ENCODE assay signal across 23 mouse cellular contexts in the genomic region with DNA sequence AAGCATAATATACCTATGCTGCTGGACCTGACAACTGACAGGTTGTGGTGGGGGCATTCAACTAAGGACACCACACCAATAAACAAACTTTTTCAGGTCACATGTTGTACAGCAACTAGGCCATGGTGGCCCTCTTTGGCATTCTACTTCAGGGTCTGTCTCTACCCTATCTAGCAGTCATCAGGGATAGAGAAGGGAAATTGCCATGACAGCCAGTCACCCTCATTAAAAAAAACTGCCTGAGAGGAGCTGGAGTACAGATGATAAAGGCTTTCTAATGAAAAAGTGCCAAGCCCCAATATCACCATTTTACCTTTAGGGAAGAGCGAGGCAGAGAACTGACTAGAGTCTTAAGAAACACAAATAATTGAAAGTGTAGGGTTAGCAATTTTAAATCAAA. TPM values are rescaled to one million over a fixed set of nuclear protein-coding genes. Genes with fewer than 3 reads are reported as not detected.
A peak's percentile ranks its signal among the peaks of the same experiment; 100 is the strongest.
DNase-seq lines count a peak whose midpoint lies in the region; ATAC-seq and TF ChIP-seq lines count a peak whose summit lies in the region.
"Had no signal": no experiment of that assay in that cellular context is flagged by ENCODE, and none has a peak within 500 bp of the region (broad histone marks: within the 10 kb centered on the region; RNA-seq: fewer than 3 reads in every experiment).

No protein-coding gene starts in this region.

- no peak overlapping the region for H3K27ac ChIP-seq in heart, embryonic 11.5 days (ENCODE audit: low read depth, low read length)
- no peak overlapping the region for H3K27ac ChIP-seq in MEL (ENCODE audit: control insufficient read depth, low read depth, low read length)
- no peak overlapping the region for H3K27ac ChIP-seq in midbrain, embryonic 10.5 days (replicated peaks)

- H3K27me3 ChIP-seq in heart, embryonic 11.5 days (ENCODE audit: control insufficient read depth, insufficient read depth, low read length), result no peaks in the 10 kb centered on the region
- H3K27me3 ChIP-seq in MEL (ENCODE audit: control insufficient read depth in 1 of 2, insufficient read depth in 2 of 2, low read length in 2 of 2), result no peaks in the 10 kb centered on the region
- no peaks in the 10 kb centered on the region for H3K27me3 ChIP-seq in midbrain, embryonic 10.5 days (ENCODE audit: low read depth, poor library complexity, severe bottlenecking)
- H3K27me3 ChIP-seq: CH12.LX, Patski had no signal

- TF ChIP-seq CTCF in MEL (IDR thresholded peaks at IDR 0.05 in 2 of 3, conservative IDR thresholded peaks at IDR 0.05 in 1 of 3; ENCODE audit: control insufficient read depth in 1 of 3, insufficient read depth in 1 of 3, low read depth in 2 of 3, low read length in 3 of 3, poor library complexity in 1 of 3, severe bottlenecking in 1 of 3), result no peak

- H3K4me1 ChIP-seq in heart, embryonic 11.5 days (ENCODE audit: control insufficient read depth, insufficient read depth, low read length), result no peaks in the 10 kb centered on the region
- H3K4me1 ChIP-seq in MEL (ENCODE audit: control insufficient read depth in 1 of 2, insufficient read depth in 2 of 2, low read length in 2 of 2), result peaks cover 0 to 15% of the 10 kb centered on the region in 2 experiments; a peak in 3 of 4 replicates
- H3K4me1 ChIP-seq in midbrain, embryonic 10.5 days, result peaks cover 15% of the 10 kb centered on the region

- H3K4me3 ChIP-seq in heart, embryonic 11.5 days (ENCODE audit: low read depth, low read length), result no peak overlapping the region
- H3K4me3 ChIP-seq in MEL (ENCODE audit: control insufficient read depth in 1 of 2, insufficient read depth in 1 of 2, low read depth in 2 of 2, low read length in 2 of 2), result no peak overlapping the region
- no peak overlapping the region for H3K4me3 ChIP-seq in midbrain, embryonic 10.5 days

- TF ChIP-seq POLR2A in MEL (IDR thresholded peaks at IDR 0.05; ENCODE audit: control insufficient read depth in 1 of 2, insufficient read depth in 1 of 2, low read depth in 1 of 2, low read length in 2 of 2, poor library complexity in 1 of 2), result no peak

- peak; percentile 79 for DNase-seq in heart, adult 11 months
- DNase-seq in MEL (ENCODE audit: low read depth, low spot score), result peak; percentile 34
- no peak for DNase-seq in midbrain, embryonic 10.5 days (ENCODE audit: low spot score)
- DNase-seq in layer of hippocampus, adult 8-10 months (ENCODE audit: low spot score in 2 of 2), result no peak
- no peak for DNase-seq in lung, postnatal 25 days (ENCODE audit: low spot score)
- DNase-seq: adrenal gland, adult 2 months; adrenal gland, adult 8-10 months; adrenal gland, postnatal 10 days; adrenal gland, postnatal 14 days; adrenal gland, postnatal 25 days; adrenal gland, postnatal 36 days; B cell, adult 2 months; cerebellum, adult 11 months; cerebellum, adult 11-12 months; cerebellum, adult 18-20 months had no signal

- no peaks in the 10 kb centered on the region for H3K36me3 ChIP-seq in heart, embryonic 11.5 days (ENCODE audit: control insufficient read depth, insufficient read depth, low read length)
- peaks cover 8 to 18% of the 10 kb centered on the region in 2 experiments for H3K36me3 ChIP-seq in MEL (ENCODE audit: control insufficient read depth in 1 of 2, insufficient read depth in 2 of 2, low read length in 2 of 2)
- H3K36me3 ChIP-seq in midbrain, embryonic 10.5 days, result peaks cover 9% of the 10 kb centered on the region

- 96% methylated on average over 1 of the region's 1 CpGs for WGBS in heart, embryonic 11.5 days (ENCODE audit: insufficient replicate concordance)
- 100% methylated on average over 1 of the region's 1 CpGs for WGBS in midbrain, embryonic 10.5 days

- ATAC-seq in heart, embryonic 11.5 days (replicated peaks; ENCODE audit: insufficient number of reproducible peaks, low FRiP score, low TSS enrichment), result no peak
- peak; percentile 26; the same call in 1 of the 2 replicates for ATAC-seq in megakaryocyte progenitor cell, adult 5-6 weeks (replicated peaks; ENCODE audit: poor library complexity)
- ATAC-seq in megakaryocyte-erythroid progenitor cell, adult 5-6 weeks (replicated peaks; ENCODE audit: low FRiP score, low TSS enrichment, poor library complexity, severe bottlenecking), result peak; percentile 44
- ATAC-seq: activated CD4-positive, CD25-positive, alpha-beta regulatory T cell, adult 4 months; CD4-positive, CD25-positive, alpha-beta regulatory T cell, adult 4 months; Patski had no signal

- no peak overlapping the region for H3K4me2 ChIP-seq in heart, embryonic 11.5 days

- H3K9ac ChIP-seq in heart, embryonic 11.5 days (ENCODE audit: low read depth, low read length), result no peak overlapping the region
- no peak overlapping the region for H3K9ac ChIP-seq in MEL (ENCODE audit: control insufficient read depth, low read depth, low read length, poor library complexity, severe bottlenecking)

- no peak for TF ChIP-seq RAD21 in MEL (IDR thresholded peaks at IDR 0.05; ENCODE audit: low read depth, low read length)

- peaks cover 8% of the 10 kb centered on the region for H3K79me2 ChIP-seq in MEL (ENCODE audit: control insufficient read depth, insufficient read depth, low read length, poor library complexity)

- no peaks in the 10 kb centered on the region for H3K9me3 ChIP-seq in heart, embryonic 11.5 days (replicated peaks; ENCODE audit: control insufficient read depth, low read length)
- no peaks in the 10 kb centered on the region for H3K9me3 ChIP-seq in MEL (replicated peaks; ENCODE audit: insufficient read depth, low read length)
- H3K9me3 ChIP-seq in midbrain, embryonic 10.5 days (replicated peaks), result no peaks in the 10 kb centered on the region
- H3K9me3 ChIP-seq: G1E had no signal

- no peak; a peak in 1 of 4 replicates for TF ChIP-seq EP300 in MEL (IDR thresholded peaks at IDR 0.05; ENCODE audit: low read depth in 1 of 2, low read length in 2 of 2)

TF ChIP-seq in MEL, 35 proteins besides CTCF, POLR2A, EP300 and RAD21:
- TF ChIP-seq UBTF (IDR thresholded peaks at IDR 0.05; ENCODE audit: borderline replicate concordance, insufficient read depth, low read depth, low read length) (no peak), ZC3H11A (IDR thresholded peaks at IDR 0.05; ENCODE audit: low read depth, low read length) (no peak), TAL1 (IDR thresholded peaks at IDR 0.05; ENCODE audit: low read length) (no peak), ELF1 (IDR thresholded peaks at IDR 0.05; ENCODE audit: low read depth, low read length) (no peak), E2F4 (IDR thresholded peaks at IDR 0.05; ENCODE audit: borderline replicate concordance, low read depth, low read length) (no peak), ZKSCAN1 (IDR thresholded peaks at IDR 0.05; ENCODE audit: low read depth, low read length) (no peak), MXI1 (IDR thresholded peaks at IDR 0.05; ENCODE audit: low read depth, low read length) (0 out of 2 replicates have a peak, but pooled peaks have one; percentile 30), ETS1 (IDR thresholded peaks at IDR 0.05; ENCODE audit: low read depth, low read length) (no peak), MAX (IDR thresholded peaks at IDR 0.05; ENCODE audit: low read length) (no peak), TBP (IDR thresholded peaks at IDR 0.05; ENCODE audit: low read depth, low read length) (no peak), TCF12 (IDR thresholded peaks at IDR 0.05; ENCODE audit: low read depth, low read length) (peak; percentile 48; the same call in 1 of the 2 replicates), MAZ (IDR thresholded peaks at IDR 0.05; ENCODE audit: low read depth, low read length) (no peak), ZMIZ1 (IDR thresholded peaks at IDR 0.05; ENCODE audit: low read depth, low read length) (no peak), MYC (IDR thresholded peaks at IDR 0.05; ENCODE audit: low read depth, low read length) (no peak), POLR2AphosphoS5 (IDR thresholded peaks at IDR 0.05; ENCODE audit: borderline replicate concordance, low read depth, low read length) (no peak), MAFK (IDR thresholded peaks at IDR 0.05; ENCODE audit: borderline replicate concordance, low read depth, low read length) (no peak), KAT2A (conservative IDR thresholded peaks at IDR 0.05; ENCODE audit: low read depth, low read length) (no peak), ZNF384 (IDR thresholded peaks at IDR 0.05; ENCODE audit: low read depth, low read length) (peak; percentile 68)

RNA-seq across cellular contexts. Expression of a gene that starts 27.5 kb away (rescaled TPM):
- polyA plus RNA-seq in heart, embryonic 11.5 days (2014; fragmentation: Nextera tagmentation; extraction: Ambion mirVana), result 176 and 182 TPM in 2 replicates
- total RNA-seq in MEL (2012; rRNA removed), result 192 and 205 TPM in 2 replicates
- 100 to 1,000 TPM in 1 of 2 experiments, not detected in 1; 243 TPM for polyA plus RNA-seq in MEL (2012; ENCODE audit: insufficient read depth in 1 of 2, insufficient read length in 2 of 2, low read depth in 1 of 2, low replicate concordance in 2 of 2, missing spikeins in 1 of 2)
- total RNA-seq in megakaryocyte progenitor cell, adult 5-6 weeks (2015), result 120 and 126 TPM in 2 replicates
- total RNA-seq in megakaryocyte progenitor cell, adult 5-6 weeks (2017), result 192 and 215 TPM in 2 replicates
- 125 and 156 TPM in 2 replicates for total RNA-seq in megakaryocyte-erythroid progenitor cell, adult 5-6 weeks (2014; fragmentation: Nextera tagmentation)
- total RNA-seq in megakaryocyte-erythroid progenitor cell, adult 5-6 weeks (2017), result 350 and 422 TPM in 2 replicates
- 126 and 129 TPM in 2 replicates for polyA plus RNA-seq in midbrain, embryonic 10.5 days (2016; fragmentation: Nextera tagmentation; extraction: Ambion mirVana)
- 10 to 100 TPM; 82.5 to 88.4 (median 83.8) TPM for total RNA-seq in layer of hippocampus, adult 8-10 months (2022)

Comparison
In these comparisons a context has a peak if more than half of its experiments do, and no peak if none do; other contexts are left out.
1. DNase-seq: peak in heart, adult 11 months (single experiment) and MEL (single experiment); none in midbrain, embryonic 10.5 days (single experiment), layer of hippocampus, adult 8-10 months (0 of 2) and lung, postnatal 25 days (single experiment).